Mouse (Mus musculus) pancreas, adult 10 weeks (tissue): ENCODE measurements around the gene Atp8b2. TPM values are rescaled to one million over a fixed set of nuclear protein-coding genes. Genes with fewer than 3 reads are reported as not detected.

Experiments used
- polyA plus RNA-seq: library from polyadenylated mRNA; stranded (reverse); fragments of 350-450 nt; fragmentation: Illumina TruSeq; extraction: RNeasy Lipid Tissue Mini Kit (QIAGEN cat#74804); gene quantifications from one replicate; pipeline ENCODE4 v1.2.3, GENCODE M21; 2015; ENCODE audit warnings: low read depth, low replicate concordance; ENCODE audit not compliant: insufficient read depth

Atp8b2 gene
- 10.9 TPM for polyA plus RNA-seq

GRCm38 (mm10) chr3:89963221-89963763, at the start of gene Atp8b2:
TSS of gene Atp8b2 (minus strand) at chr3:89963508.

DNA sequence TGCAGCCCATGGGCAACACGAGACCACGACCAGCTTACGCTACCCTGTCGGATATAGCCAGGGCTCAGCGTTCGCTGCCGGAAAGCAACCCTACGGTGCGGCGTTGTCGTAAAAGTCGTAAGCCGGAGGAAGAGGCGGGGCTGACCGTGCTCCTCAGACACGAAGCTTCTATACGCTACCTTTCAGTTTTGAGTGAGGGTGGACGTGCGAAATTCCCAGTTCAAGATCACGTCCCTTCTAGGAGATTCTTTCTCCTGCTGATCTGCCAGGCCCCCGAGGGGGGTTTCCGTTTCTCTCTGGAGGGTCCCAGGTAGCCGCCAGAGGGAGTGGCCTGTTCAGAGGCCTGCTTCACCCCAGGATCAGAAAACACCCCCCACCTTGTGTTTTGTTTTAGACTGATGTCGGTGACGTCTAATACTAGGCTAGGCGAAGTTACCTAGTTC, 35.3 kb upstream of the Atp8b2 start, which contains the start of gene Hax1:
Hax1 (minus strand) TSS at position 169 of the 443 bp plus-strand sequence.

DNA sequence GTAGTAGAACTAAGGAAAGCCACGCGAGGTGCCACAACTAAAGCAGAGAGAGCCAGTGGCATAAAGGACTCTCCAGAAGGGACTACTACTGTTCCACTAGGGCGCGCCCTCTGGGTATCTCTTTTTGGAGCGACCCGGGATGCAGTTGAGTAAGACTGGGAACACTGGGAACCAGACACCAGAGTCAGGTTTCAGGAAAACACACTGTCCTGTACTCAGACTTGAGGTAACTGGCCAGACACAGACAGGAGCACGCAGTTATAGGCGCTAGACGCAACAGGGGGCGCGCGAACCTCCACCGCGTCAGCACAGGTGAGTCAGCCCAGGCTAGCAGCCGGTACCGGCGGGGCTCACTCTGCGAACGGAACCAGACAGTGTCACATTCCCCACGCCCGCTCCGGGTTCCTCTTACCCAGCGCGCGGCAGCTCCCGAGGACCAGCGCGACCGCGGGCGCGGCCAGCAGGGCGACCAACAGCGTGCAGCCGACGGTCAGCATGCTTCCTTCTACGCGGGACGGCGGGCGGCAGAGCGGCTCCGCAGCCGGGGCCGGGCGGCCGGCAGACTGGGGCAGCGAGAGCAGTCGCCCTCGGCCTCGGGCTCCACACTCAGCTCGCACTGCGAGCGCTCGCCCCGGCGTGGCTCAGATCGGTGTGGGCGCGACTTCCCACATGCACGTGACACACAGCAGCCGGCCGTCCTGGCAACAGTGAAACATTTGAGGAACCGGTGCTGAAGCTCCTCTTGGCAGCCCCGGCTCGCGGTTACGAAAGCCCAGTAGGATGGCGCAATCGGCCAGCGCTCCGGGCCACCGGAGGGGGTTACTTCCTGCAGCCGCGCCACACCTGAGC, 50.5 kb downstream of the Atp8b2 start, which contains the start of gene Il6ra:
Il6ra (minus strand) TSS at position 654 of the 849 bp plus-strand sequence.

Other genes starting within 250 kb of the Atp8b2 start
- 8.9 TPM for gene Adar, start 248.5 kb downstream of the Atp8b2 start, polyA plus RNA-seq
- 0.65 TPM for gene Chrnb2, start 198.9 kb downstream of the Atp8b2 start, polyA plus RNA-seq
- gene Ube2q1, start 189.9 kb downstream of the Atp8b2 start, polyA plus RNA-seq, result 19.4 TPM
- gene She, start 132.1 kb downstream of the Atp8b2 start, polyA plus RNA-seq, result 6.4 TPM
- 4.7 TPM for gene Il6ra, start 50.3 kb downstream of the Atp8b2 start, polyA plus RNA-seq
- gene Hax1, start 35.3 kb upstream of the Atp8b2 start, polyA plus RNA-seq, result 32.6 TPM
- 22.4 TPM for gene 4933434E20Rik, start 88.1 kb upstream of the Atp8b2 start, polyA plus RNA-seq
- gene Ubap2l, start 89.1 kb upstream of the Atp8b2 start, polyA plus RNA-seq, result 20.0 TPM
- 51.9 TPM for gene Tpm3, start 109.1 kb upstream of the Atp8b2 start, polyA plus RNA-seq
- not detected for gene Nup210l, start 140.6 kb upstream of the Atp8b2 start, polyA plus RNA-seq